Mouse (Mus musculus) kidney, postnatal 14 days (tissue): ENCODE data around the gene Sebox.
A peak's percentile ranks its signal among the peaks of the same experiment; 100 is the strongest.

ENCODE experiments used
- DNase-seq: peaks from one replicate; pipeline ENCODE4 v3.0.0; 2022; ENCODE audit warnings: mixed read lengths

Sebox gene

DNA sequence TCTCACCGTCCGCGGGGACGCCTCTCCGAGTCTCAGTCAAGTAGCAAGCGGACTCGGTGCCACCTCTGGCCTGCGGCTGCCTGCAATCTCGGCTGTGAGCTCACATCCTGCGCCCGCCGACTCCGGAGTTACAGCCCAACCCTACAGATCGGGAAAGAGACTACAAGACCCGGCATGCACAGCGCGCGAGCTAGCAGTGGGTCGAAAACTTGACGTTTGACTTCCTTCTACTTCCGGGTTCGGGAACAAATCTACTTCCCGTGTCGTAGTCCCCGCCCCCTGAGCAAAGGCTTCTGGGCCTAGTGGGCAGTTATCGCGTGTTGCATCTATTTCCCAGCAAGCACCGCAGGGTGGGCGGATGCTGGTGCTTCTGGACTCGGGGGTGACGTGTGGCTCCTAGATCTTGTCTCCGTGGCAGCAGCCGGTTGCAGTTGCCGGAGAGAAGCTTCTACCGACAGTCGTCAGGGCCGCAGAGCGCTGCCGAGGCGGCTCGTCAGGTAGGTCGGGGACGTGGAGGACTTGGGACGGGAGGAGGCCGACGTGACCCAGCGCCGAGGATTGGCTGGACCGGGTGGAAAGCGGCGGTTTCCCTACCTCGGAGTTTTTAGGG lies 32.9 kb downstream of the Sebox start, which contains the start of the genes Tnfaip1 and Ift20:
Gene Tnfaip1 (minus strand): TSS at position 253 of the 610 bp plus-strand sequence.
Gene Ift20 (plus strand): TSS at position 282 of the 610 bp plus-strand sequence.
- DNase-seq = peak; percentile 99

DNA sequence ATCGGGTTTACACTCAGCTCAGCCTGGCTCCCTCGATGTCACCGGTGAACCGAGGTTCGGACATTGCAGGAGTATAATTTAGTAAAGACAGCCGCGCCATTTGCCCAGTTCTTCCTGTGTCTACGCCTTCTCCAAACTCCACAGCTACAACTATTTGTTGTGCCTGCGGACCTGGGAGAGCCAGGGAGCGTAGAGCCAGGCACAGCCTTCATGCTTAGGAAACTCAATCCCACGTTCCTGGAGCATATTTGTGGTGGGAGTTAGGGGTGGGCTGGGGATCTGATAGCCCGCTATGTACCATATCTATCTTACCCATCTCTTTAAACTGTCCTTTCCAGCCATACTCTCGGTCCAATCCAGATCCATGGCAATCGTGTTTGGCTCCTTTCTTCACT lies 33.4 kb downstream of the Sebox start:
- DNase-seq = no peak

DNA sequence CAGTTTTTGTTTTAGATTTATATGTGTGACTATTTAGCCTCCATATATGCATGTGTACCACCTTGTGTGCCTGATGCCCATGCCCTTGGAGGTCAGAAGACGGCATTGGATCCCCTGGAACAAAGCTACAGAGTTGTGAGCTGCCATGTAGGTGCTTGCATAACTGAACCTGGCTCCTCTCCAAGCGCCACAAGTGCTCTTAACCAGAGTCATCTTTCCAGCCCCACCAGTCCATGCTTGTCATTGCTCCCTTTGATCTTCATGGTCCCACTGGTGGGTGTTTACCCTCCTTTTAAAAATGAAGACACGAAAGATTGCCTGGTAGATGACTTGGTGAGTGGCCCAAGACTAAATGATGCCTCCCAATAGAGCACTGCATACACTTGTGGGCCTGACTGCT lies 37.1 kb downstream of the Sebox start:
- no peak for DNase-seq

DNA sequence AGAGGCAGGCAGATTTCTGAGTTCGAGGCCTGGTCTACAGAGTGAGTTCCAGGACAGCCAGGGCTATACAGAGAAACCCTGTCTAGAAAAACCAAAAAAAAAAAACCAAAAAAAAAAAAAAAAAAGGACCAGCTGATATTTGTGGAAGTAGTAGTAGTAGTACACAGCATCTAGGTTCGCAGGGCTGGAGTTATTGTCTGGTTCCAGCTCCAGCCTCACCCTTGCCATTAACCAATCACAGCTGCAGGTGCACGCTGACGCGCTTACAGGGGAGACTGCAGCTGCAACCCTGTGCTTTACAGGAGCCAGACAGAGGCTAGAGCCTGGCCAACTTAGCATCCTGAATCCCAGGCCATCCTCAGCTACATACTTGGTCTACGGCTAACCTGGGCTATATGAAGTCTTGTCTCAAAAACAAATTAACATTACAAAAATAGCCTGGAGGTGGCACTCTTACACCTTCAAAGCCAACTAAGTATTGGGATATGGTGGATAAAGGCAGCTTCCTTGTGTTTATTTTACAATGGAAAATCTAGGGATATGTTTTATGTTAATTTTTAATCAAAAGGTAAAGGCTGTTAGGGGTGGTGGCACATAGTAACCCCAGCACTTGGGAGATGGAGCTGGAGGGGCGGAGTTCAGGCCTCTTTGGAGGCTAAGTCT lies 41.3 kb downstream of the Sebox start:
- no peak for DNase-seq

DNA sequence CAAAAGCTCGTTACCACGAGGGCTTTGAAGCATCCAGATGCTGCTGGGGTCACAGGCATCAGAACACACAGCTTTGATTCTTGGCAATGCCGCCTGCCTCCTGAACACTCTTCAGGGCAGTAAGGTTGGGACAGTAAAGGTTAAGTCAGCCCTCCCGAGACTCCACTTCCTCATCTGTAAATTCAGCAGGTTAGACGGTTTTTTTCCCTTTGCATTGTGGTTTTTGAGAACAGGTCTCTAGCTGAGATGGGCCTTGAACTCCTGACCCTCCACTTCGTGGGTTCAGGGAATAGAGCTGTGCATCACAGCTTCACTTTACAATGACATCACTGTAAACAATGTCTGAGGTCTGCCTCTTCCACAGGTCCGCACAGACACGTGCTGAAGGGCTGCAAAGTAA lies 41.9 kb downstream of the Sebox start:
- DNase-seq = no peak

DNA sequence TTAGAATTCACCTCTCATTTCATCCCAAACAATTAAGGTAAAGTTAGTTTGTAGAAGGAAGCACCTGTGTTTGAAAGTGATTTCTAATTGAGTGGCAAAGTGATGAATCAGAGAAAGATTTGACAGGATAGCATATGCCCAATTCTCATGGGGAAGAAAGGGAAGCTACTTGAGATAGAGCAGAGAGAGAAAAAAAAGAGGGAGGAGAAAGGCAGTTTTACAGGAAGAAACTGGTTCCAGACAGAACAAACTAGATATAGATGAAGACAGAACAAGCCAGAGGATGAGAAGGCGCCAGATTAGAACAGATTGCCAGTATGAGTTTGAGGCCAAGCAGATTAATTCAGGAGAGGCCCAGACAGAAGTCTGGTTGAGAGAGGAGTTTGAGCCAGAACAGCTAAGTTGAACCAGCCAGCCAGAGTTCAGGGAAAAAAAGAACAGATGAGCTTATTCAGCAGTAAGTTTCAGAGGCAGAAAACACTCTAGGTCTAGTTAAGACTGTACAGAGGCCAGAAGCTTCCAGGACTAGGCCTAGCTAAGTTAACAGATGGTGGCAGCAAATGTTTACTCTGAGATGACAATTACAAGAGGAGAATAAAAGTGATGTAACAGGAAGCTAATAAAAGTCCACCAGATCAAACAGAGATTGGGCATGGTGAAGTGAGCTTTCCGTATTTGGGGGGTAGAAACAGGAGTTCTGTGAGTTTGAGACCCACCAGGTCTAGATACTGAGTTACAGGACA lies 44.6 kb downstream of the Sebox start:
- DNase-seq = no peak

DNA sequence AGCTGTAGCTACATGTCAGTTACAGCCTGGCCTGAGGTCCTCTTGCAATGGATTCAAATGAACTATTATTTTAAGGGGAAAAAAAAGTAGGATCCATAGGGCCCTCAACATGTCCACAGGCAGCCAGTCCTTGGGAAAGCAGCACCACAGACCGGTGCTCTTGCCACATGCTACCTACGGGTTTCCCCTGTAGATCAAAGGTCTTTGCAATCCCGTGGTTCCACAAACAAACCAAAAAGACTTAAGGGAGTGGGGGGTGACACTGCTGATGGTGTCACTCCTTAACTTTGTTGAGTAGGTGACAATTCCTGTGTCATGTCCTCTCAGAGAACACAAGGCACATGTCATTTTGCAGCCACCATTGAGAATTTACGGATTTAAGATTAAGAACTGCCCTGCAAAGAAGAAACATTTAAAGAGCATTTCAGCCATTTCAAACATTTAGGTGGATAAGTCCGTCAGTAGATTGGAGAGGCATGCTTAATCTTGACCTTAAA lies 46.3 kb downstream of the Sebox start:
- no peak for DNase-seq

DNA sequence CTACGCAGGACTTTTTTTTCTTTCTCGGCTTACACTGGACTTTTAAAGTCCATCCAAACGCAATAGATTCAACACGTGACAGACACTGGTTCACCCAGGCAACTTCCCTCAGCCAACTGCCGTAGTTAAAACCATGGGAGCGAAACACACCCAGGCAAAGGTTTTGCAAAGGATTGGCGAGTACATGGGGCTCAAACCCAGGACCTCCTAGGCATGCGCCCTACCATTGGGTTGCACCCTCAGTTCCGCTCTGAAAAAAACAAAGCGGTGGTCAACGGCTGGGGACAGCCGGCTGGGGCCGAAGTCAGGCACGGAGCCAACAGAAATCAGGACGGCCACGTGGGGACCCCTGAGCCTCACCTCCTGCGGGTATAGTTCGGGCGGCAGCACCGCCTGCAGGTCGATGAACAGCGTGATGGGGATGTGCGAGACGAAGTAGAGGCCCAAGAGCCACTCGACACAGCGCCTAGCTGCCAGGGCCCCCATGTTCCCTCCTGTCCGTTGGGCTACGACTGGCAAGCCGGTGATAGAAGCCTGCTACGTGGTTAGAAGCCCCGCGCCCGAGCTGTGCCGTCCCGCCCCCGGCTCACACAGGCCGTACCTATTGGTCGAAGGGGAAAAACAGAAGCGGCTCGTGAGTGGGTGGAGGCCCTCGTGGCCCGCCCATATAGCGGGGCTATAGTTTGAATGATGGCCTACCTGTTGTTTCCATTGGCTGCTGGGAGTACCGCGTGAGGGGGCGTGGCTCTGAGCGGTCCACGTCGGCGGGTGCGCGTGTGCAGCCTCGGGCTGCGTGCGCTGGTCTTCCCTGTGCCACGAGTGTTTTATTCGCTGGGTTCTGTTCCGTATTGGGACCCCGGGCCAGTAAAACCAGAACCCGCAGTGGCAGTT lies 47.2 kb downstream of the Sebox start, which contains the start of gene Tmem97:
Gene Tmem97 (minus strand): TSS at position 610 of the 891 bp plus-strand sequence.
- peak; percentile 97 for DNase-seq

DNA sequence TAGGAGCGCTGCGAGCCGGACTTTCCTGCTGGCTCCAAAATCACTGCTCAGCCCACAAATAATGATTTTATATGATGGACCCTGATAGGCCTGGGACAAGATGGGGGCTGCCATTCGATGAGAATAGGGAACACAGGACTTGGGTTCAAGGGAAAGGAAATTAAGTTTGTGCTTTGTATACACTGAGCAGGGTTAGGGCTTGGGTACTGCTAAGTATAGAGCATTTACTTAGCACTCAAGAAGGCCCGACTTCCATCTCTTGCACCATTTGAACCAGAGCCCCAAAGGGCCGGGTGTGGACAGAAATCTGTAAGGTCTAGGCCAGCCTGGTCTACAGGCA lies 47.8 kb downstream of the Sebox start:
- no peak for DNase-seq
